Mouse (Mus musculus) liver, embryonic 13.5 days (tissue): ENCODE data around the gene Ramp3. TPM values are rescaled to one million over a fixed set of nuclear protein-coding genes. Genes with fewer than 3 reads are reported as not detected.
A peak's percentile ranks its signal among the peaks of the same experiment; 100 is the strongest.
"Not testable (repeated sequence)": the region's sequence is repeated elsewhere in the genome, so short reads cannot be mapped to it uniquely, and the experiment has no call there.

Experiments
- ATAC-seq: fragments of 200-750 bp; cut with Nextera tagmentation; 2 replicates; pipeline ENCODE4 v1.8.0; 2017; ENCODE audit warnings: low read depth, mild to moderate bottlenecking, moderate number of reproducible peaks, moderate library complexity
- DNase-seq: peaks from one replicate; pipeline ENCODE4 v3.0.0; 2022
- H3K27ac ChIP-seq: fragments of 300-500 bp; sonication (generic); 2 replicates; pipeline ENCODE4 v1.5.1; 2015; ENCODE audit warnings: moderate library complexity, mild to moderate bottlenecking, inconsistent platforms
- H3K27me3 ChIP-seq: fragments of 300-500 bp; sonication (generic); 2 replicates; pipeline ENCODE4 v1.6.1; 2015; ENCODE audit warnings: mild to moderate bottlenecking, inconsistent platforms
- H3K36me3 ChIP-seq: fragments of 300-500 bp; sonication (generic); 2 replicates; pipeline ENCODE4 v1.6.1; 2015; ENCODE audit warnings: mild to moderate bottlenecking, inconsistent platforms
- H3K4me1 ChIP-seq: fragments of 300-500 bp; sonication (generic); replicated peaks from 2 replicates; pipeline ENCODE4 v1.6.1; 2015; ENCODE audit warnings: inconsistent platforms
- H3K4me2 ChIP-seq: fragments of 300-500 bp; sonication (generic); 2 replicates; pipeline ENCODE4 v1.6.1; 2015; ENCODE audit warnings: inconsistent platforms, mild to moderate bottlenecking, moderate library complexity
- H3K4me3 ChIP-seq: fragments of 300-500 bp; sonication (generic); replicated peaks from 2 replicates; pipeline ENCODE4 v1.5.1; 2015; ENCODE audit warnings: mild to moderate bottlenecking, inconsistent platforms
- H3K9ac ChIP-seq: fragments of 300-500 bp; sonication (generic); 2 replicates; pipeline ENCODE4 v1.6.1; 2015; ENCODE audit warnings: mild to moderate bottlenecking, inconsistent platforms
- H3K9me3 ChIP-seq: fragments of 300-500 bp; sonication (generic); replicated peaks from 2 replicates; pipeline ENCODE4 v1.6.1; 2016; ENCODE audit warnings: inconsistent platforms
- WGBS: fragments of 180-500 bp; shearing (Covaris S2); methylation state at CpG from one replicate; pipeline ENCODE4 v1.1.7; 2015; ENCODE audit not compliant: insufficient replicate concordance; 5-methylcytosine and 5-hydroxymethylcytosine counted together
- polyA plus RNA-seq: library from polyadenylated mRNA; unstranded; fragments of >200 nt; fragmentation: Nextera tagmentation; extraction: Ambion mirVana; gene quantifications from 2 replicates; pipeline ENCODE4 v1.2.1, GENCODE M21; 2015

Ramp3 gene
- polyA plus RNA-seq, 1 experiment from 2014 or later, result not detected

DNA sequence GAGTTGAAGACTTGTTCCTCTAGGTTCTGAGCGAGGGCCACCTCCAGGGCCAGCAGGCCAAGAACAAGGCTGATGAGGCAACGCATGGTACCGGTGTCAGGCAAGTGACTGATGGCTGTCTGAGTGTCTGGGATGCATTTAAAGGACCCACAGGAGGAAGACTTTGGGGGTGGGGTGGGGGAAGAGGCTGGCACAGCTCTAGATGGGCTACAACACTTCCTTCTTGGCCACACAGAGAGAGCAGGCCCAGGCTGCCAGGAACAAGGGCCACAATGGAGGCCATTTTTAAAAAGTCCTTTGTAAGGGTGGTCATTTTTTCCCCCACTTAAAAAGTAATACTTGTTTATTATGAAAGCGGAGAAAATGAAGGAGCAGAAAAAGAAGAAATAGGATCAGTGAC is 19.8 kb upstream of the Ramp3 start, which contains the start of gene Wap:
Wap (minus strand) TSS at position 101 of the 400 bp plus-strand sequence.
- Histone ChIP-seq H3K27me3 (no peaks in the 10 kb centered on the region), H3K9me3 (no peaks in the 10 kb centered on the region), H3K9ac (no peak within 1 kb of the TSS), H3K4me3 (no peak within 1 kb of the TSS), H3K4me2 (no peak within 1 kb of the TSS), H3K4me1 (no peaks in the 10 kb centered on the region), H3K36me3 (no peaks in the 10 kb centered on the region), H3K27ac (no peak within 1 kb of the TSS)
- WGBS, result 81% methylated on average over 4 of the region's 4 CpGs
- ATAC-seq, result no peak
- no peak for DNase-seq

DNA sequence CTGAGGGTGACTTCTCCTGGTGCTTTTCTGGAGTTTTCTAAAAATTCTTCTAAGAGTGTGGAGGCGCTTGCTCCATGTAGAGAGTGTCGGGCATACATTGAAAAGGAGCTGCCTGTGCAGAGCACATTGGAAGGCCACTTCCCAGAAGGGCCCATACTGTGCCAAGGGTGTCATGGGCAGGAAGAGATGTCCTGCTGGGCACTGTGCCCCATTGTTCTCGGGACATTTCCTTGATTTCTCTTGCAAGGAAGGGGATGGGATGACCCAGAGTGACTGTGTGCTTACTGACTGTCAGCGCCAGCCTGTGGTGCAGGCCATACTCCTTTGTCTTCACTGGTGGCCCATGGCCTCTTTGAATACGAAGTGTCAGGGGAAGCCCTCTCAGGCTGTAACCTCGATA is 19.2 kb upstream of the Ramp3 start:
- WGBS, result 61% methylated on average over 6 of the region's 6 CpGs

DNA sequence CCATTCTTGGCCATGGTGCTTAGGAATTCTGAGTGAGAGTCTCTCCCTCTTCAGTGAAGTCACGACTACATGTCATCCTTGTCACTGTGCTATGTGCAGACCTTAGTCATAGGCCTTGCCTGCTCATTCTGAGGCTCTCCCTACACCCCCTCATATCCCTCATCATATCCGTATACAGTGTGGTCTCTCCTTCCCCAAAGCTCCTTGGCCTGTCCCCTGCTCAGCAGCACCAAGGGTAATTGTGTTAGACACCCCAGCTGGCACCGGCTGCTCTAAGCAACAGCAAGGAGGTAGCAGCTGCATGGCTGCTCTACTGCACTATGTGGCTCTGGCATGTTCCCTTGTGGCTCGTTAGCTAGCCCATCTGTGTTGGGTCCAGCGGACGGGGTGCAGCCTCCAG is 13.8 kb upstream of the Ramp3 start:
- H3K4me1 ChIP-seq, result no peaks in the 10 kb centered on the region

More for the DNA sequence above, 19.2 kb upstream of the Ramp3 start:
- no peaks in the 10 kb centered on the region for H3K9me3 ChIP-seq
- no peak overlapping the region for H3K4me2 ChIP-seq
- H3K9ac ChIP-seq, result no peak overlapping the region
- no peaks in the 10 kb centered on the region for H3K36me3 ChIP-seq
- H3K27me3 ChIP-seq, result no peaks in the 10 kb centered on the region
- no peak overlapping the region for H3K27ac ChIP-seq
- H3K4me1 ChIP-seq, result no peaks in the 10 kb centered on the region
- ATAC-seq, result no peak
- no peak for DNase-seq
- no peak overlapping the region for H3K4me3 ChIP-seq

DNA sequence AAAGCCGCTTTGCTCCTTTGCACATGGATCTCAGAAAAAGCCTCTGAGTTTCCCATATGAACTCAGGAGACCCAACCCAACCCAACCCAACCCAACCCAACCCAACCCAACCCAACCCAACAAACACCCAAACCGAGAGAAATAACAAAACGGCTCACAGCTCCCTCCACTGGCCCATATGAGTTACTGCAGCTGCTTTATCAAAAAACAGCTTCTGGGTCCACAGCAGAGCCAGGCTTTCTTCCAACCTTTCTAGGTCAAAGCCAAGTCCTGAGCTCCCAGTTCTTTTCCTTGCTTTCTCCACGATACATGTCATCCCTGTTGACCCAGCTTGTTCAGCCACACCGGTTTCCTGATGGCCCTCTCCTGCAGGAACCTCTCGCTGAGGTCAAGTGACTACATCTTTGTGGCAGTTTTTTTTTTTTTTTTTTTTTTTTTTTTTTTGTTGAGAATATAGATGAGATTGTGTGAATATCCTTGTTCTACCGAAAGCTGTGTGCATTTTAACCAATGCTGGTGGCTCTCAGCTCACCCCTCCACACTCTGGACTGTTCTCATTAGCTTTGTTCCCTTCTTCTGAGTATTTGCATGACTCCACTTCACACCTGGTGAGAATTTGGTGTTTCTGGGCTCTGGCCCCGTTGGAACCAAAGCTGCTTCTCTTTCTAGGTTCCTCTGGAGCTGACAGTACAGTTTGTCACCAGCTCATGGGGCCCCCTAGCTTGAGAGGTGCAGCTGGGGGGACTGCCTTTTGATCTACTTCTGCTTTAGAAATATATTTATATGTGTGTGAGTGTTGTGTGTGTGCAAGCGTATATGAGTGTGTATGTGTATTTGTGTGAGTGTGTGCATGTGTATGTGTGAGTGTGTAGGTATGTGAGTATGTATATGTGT is 10.2 kb upstream of the Ramp3 start:
- 39% methylated on average over 9 of the region's 9 CpGs for WGBS
- Histone ChIP-seq H3K9ac (no peak overlapping the region), H3K36me3 (no peaks in the 10 kb centered on the region), H3K4me2 (no peak overlapping the region), H3K27ac (no peak overlapping the region), H3K4me1 (no peaks in the 10 kb centered on the region), H3K27me3 (no peaks in the 10 kb centered on the region), H3K4me3 (no peak overlapping the region), H3K9me3 (0 out of 2 replicates have a peak, but pooled peaks cover 5% of the 10 kb centered on the region)
- ATAC-seq (no peak), DNase-seq (no peak)

More for the DNA sequence above, 13.8 kb upstream of the Ramp3 start:
- no peak for DNase-seq
- Histone ChIP-seq H3K4me3 (no peak overlapping the region), H3K27me3 (no peaks in the 10 kb centered on the region), H3K9me3 (0 out of 2 replicates have a peak, but pooled peaks cover 5% of the 10 kb centered on the region), H3K9ac (no peak overlapping the region), H3K4me2 (no peak overlapping the region), H3K36me3 (no peaks in the 10 kb centered on the region), H3K27ac (no peak overlapping the region)
- whole genome bisulfite sequencing, result 64% methylated on average over 6 of the region's 6 CpGs
- no peak for ATAC-seq

DNA sequence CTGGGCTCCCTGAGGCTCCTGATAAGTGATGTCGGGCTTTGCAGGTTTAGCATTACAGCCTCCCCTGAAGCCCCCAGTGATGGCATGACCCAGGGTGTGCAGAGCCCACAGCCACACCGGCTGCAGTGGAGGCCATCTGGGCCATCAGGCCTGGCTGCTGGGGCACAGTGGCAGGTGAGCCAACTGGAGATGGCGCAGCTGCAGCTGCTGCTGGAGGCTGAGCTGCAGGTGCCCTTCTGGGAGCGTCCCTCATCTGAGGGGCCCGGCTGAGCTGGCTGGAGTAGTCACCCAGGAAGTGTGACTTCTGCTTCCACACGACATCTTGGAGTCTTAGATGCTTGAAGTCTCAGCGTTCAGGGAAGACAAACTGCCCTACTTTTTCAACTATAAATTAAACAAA is 7.8 kb upstream of the Ramp3 start:
- WGBS, result 51% methylated on average over 7 of the region's 7 CpGs
- Histone ChIP-seq H3K4me2 (no peak overlapping the region), H3K36me3 (no peaks in the 10 kb centered on the region), H3K4me3 (no peak overlapping the region), H3K9me3 (0 out of 2 replicates have a peak, but pooled peaks cover 5% of the 10 kb centered on the region), H3K27ac (no peak overlapping the region), H3K27me3 (0 out of 2 replicates have a peak, but pooled peaks cover 6% of the 10 kb centered on the region), H3K4me1 (no peaks in the 10 kb centered on the region), H3K9ac (no peak overlapping the region)
- DNase-seq (no peak), ATAC-seq (no peak)

DNA sequence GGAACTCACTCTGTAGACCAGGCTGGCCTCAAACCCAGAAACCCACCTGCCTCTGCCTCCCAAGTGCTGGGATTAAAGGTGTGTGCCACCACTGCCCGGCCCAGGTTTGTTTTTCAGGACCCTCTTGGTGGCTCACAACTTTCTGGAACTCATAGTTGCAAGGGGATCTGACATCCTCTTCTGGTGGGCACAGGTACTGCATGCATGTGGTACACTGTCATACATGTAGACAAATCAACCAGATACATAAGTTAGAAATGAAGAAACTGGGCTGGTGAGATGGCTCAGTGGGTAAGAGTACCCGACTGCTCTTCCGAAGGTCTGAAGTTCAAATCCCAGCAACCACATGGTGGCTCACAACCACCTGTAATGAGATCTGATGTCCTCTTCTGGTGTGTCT is 5.3 kb upstream of the Ramp3 start:
- H3K4me2 ChIP-seq, H3K36me3 ChIP-seq, H3K27ac ChIP-seq, H3K4me1 ChIP-seq, H3K9me3 ChIP-seq, H3K27me3 ChIP-seq, ATAC-seq, H3K9ac ChIP-seq, H3K4me3 ChIP-seq, DNase-seq: not testable (repeated sequence)
- 63% methylated on average over 3 of the region's 3 CpGs for WGBS

DNA sequence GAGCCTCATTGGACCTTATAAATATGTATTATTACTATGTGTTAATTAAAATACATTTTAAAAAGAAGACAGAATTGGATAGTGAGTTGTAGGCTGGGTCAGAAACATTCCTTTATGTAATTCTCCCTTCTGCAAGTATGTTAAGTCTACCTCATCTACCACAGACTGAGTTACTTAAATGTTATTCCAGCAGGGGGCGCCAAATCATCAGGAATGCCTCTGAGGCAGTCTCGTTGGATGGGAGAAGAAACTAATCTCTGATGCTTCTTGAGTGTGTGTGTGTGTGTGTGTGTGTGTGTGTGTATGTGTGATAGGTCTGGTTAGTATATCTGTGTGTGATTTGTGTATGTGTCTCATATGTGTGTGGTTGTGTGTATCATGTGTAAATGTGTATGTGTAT is 3.4 kb upstream of the Ramp3 start:
- 2% methylated on average over 2 of the region's 2 CpGs for WGBS
- Histone ChIP-seq H3K9ac (no peak overlapping the region), H3K4me2 (no peak overlapping the region), H3K27ac (no peak overlapping the region), H3K27me3 (0 out of 2 replicates have a peak, but pooled peaks cover 8% of the 10 kb centered on the region), H3K4me1 (peaks cover 8% of the 10 kb centered on the region; the same call in 1 of the 2 replicates), H3K36me3 (no peaks in the 10 kb centered on the region), H3K9me3 (no peaks in the 10 kb centered on the region), H3K4me3 (no peak overlapping the region)
- DNase-seq (peak; percentile 50), ATAC-seq (0 out of 2 replicates have a peak, but pooled peaks have one; percentile 39)

DNA sequence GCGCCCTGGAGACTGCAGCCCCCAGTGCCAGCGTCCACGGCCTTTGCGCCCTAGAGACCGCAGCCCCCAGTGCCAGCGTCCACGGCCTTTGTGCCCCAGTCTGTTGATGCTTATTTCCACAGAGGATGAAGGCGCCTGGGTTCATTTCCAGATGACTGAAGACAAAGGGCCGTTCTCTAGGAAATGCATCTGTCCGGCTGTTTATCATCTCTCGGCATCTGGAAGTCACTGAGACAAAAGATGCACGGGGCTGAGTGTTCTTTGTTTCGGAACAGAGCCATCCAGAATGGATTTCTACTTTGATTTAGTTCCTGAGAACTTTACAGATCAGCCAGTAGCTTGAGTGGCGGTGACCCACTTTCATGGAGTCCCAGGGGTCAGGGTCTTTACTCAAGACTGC is 2.9 kb downstream of the Ramp3 start:
- Histone ChIP-seq H3K27ac (no peak overlapping the region), H3K4me3 (no peak overlapping the region), H3K36me3 (no peaks in the 10 kb centered on the region), H3K4me1 (peaks cover 8% of the 10 kb centered on the region; the same call in 1 of the 2 replicates), H3K4me2 (no peak overlapping the region), H3K9ac (no peak overlapping the region), H3K27me3 (no peaks in the 10 kb centered on the region), H3K9me3 (no peaks in the 10 kb centered on the region)
- 58% methylated on average over 14 of the region's 14 CpGs for WGBS
- ATAC-seq, result no peak
- DNase-seq, result no peak

DNA sequence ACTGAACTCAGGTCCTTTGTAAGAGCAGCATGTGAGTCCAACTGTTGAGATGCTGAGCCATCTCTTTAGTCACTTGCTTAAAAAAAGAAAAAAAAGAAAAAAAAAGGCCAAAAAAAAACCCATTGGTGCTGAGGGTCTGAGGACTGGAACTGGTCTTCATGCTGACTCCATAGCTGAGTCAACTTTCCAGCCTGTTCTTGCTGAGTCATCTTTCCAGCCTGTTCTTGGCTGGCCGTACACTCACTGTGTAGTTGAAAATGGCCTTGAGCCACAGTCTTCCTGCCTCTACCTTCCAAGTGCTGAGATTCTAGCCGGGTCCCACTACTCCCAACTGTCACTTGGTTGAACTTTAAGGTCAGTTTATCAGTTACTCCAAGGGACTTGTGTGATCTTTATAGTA is 8.3 kb downstream of the Ramp3 start:
- no peak for ATAC-seq

DNA sequence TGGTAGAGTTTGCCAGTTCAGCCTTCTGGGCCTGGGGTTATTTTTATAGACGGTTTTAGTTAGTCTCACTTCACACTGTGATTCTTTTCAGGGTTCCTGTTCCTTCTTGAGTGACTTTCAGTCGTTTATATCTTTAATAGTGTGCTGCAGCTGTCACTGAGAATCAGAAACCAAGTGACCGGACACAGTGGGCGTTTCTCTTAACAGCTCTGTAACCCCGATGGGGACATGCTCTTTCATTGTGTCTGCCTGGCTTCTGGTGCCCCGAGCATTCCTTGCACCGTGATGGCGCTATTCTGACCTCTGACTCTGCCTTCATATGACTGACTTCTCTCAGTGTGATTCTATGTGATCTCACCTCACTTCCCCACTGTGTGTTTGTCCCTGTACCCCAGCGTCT is 10.7 kb downstream of the Ramp3 start:
- no peak for DNase-seq
- H3K4me3 ChIP-seq, result no peak overlapping the region
- H3K9me3 ChIP-seq, result no peaks in the 10 kb centered on the region
- no peak for ATAC-seq
- H3K9ac ChIP-seq, result no peak overlapping the region
- no peak overlapping the region for H3K27ac ChIP-seq
- no peaks in the 10 kb centered on the region for H3K4me1 ChIP-seq
- H3K27me3 ChIP-seq, result no peaks in the 10 kb centered on the region
- WGBS, result 60% methylated on average over 9 of the region's 9 CpGs
- H3K36me3 ChIP-seq, result no peaks in the 10 kb centered on the region
- no peak overlapping the region for H3K4me2 ChIP-seq

More for the DNA sequence above, 8.3 kb downstream of the Ramp3 start:
- no peak overlapping the region for H3K27ac ChIP-seq
- H3K4me3 ChIP-seq, result no peak overlapping the region
- H3K4me1 ChIP-seq, result no peaks in the 10 kb centered on the region
- no peaks in the 10 kb centered on the region for H3K27me3 ChIP-seq
- H3K9me3 ChIP-seq, result no peaks in the 10 kb centered on the region
- WGBS, result 53% methylated on average over 2 of the region's 2 CpGs
- H3K36me3 ChIP-seq, result no peaks in the 10 kb centered on the region
- no peak overlapping the region for H3K9ac ChIP-seq
- no peak for DNase-seq
- H3K4me2 ChIP-seq, result no peak overlapping the region

DNA sequence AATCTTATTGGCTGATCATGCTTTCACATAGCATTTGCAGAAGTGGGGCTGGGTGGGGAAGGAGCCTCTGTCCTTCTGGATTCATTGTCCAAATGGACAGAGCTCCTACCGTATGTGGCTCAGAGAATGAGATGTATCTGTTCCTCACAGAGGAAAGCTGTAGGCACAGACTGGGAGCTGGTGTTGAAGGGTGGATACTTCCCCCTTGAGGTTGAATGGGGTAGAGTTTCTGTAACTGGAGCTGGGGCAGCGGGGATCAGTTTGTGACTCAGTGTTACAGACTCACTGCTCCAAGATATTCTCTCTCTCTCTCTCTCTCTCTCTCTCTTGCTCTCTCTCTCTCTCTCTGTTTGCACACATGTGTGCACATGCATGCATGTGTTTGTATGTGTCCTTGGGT is 11.7 kb downstream of the Ramp3 start:
- H3K27ac ChIP-seq, result no peak overlapping the region
- H3K4me2 ChIP-seq, result no peak overlapping the region
- no peaks in the 10 kb centered on the region for H3K4me1 ChIP-seq
- ATAC-seq (no peak), DNase-seq (no peak)
- no peak overlapping the region for H3K9ac ChIP-seq
- WGBS, result 28% methylated on average over 2 of the region's 2 CpGs
- no peaks in the 10 kb centered on the region for H3K9me3 ChIP-seq
- H3K27me3 ChIP-seq, result no peaks in the 10 kb centered on the region
- H3K4me3 ChIP-seq, result no peak overlapping the region
- no peaks in the 10 kb centered on the region for H3K36me3 ChIP-seq

DNA sequence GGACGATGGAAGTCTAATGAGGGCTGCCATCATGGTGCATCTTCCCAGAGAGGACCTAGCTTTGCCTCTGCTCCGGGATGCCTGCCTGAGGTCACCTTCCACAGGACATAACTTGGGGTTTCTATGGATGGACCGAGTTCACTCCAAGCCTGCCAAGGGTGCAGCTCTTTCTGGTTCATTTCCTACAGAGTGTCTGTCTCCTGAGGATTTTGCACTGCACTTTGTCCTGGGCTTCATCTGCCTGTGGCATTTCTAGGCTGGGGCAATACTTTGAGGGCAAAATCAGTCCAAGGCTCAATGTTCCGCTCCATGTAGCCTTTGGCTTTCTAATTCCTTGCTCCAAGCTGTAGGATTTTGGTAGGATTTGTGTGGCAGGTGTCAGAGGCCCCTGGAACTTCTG is 12.5 kb downstream of the Ramp3 start:
- 58% methylated on average over 4 of the region's 4 CpGs for WGBS
- no peaks in the 10 kb centered on the region for H3K27me3 ChIP-seq
- H3K4me3 ChIP-seq, result no peak overlapping the region
- H3K4me2 ChIP-seq, result no peak overlapping the region
- no peak for ATAC-seq
- no peaks in the 10 kb centered on the region for H3K9me3 ChIP-seq
- H3K27ac ChIP-seq, result no peak overlapping the region
- no peaks in the 10 kb centered on the region for H3K4me1 ChIP-seq
- H3K36me3 ChIP-seq, result no peaks in the 10 kb centered on the region
- no peak overlapping the region for H3K9ac ChIP-seq
- no peak for DNase-seq
